Mouse (Mus musculus) liver, embryonic 14.5 days (tissue): ENCODE data around the gene Rrbp1.

Source experiments
- CTCF ChIP-seq: IDR thresholded peaks from 2 replicates; pipeline ENCODE4 v1.5.1; 2016; ENCODE audit warnings: antibody characterized with exemption, low read depth, control low read depth
- EP300 ChIP-seq: IDR thresholded peaks from 2 replicates; pipeline ENCODE4 v1.6.1; 2016; ENCODE audit warnings: antibody characterized with exemption, low read depth

DNA sequence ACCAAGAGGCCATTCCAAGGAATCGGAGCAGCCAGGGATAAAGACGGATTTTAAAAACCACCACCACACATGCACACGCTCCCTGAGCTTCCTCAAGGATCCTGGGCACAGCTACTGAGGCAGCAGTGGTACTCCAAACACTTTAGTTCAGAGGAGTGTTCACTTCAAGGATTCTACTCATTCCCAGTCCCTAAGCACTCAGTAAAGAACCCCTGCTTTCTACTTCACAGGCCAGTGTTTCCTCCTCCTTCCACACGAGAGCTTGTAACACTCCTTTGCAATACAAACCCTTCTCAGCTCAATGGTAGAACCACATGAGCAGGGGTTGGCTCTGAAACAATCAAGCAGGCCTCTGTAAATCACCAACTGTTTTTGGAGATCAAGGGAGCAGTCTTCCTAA lies 28.9 kb downstream of the Rrbp1 start:
- TF ChIP-seq CTCF, result no peak
- no peak for TF ChIP-seq EP300
